Mouse (Mus musculus) MEL (cell line): ENCODE measurements around the gene Syt2. TPM values are rescaled to one million over a fixed set of nuclear protein-coding genes. Genes with fewer than 3 reads are reported as not detected.

Experiments
- DNase-seq: peaks from one replicate; pipeline ENCODE4 v3.0.0; 2011; ENCODE audit warnings: low read depth, low spot score
- H3K27ac ChIP-seq: 2 replicates; pipeline ENCODE4 v1.5.1; 2012; ENCODE audit warnings: low read depth, mild to moderate bottlenecking, control low read depth, low read length, moderate library complexity; ENCODE audit not compliant: control insufficient read depth
- H3K27me3 ChIP-seq, 2 experiments: fragments of 150-350 bp in 1 of 2; sonication (generic) in 1 of 2; 2 replicates each; pipeline ENCODE4 v1.6.1; 2012; ENCODE audit warnings: low read length in 2 of 2, mild to moderate bottlenecking in 2 of 2, improper control_type of control experiment in 1 of 2, moderate library complexity in 1 of 2; ENCODE audit not compliant: insufficient read depth in 2 of 2, control insufficient read depth in 1 of 2
- H3K36me3 ChIP-seq, 2 experiments: 2 replicates each; pipeline ENCODE4 v1.6.1; 2012 to 2014; ENCODE audit warnings: low read length in 2 of 2, improper control_type of control experiment in 1 of 2, inconsistent platforms in 1 of 2, mild to moderate bottlenecking in 1 of 2; ENCODE audit not compliant: insufficient read depth in 2 of 2, control insufficient read depth in 1 of 2
- H3K4me1 ChIP-seq, 2 experiments: fragments of 150-350 bp in 1 of 2; sonication (generic) in 1 of 2; 2 replicates each; pipeline ENCODE4 v1.6.1; 2012; ENCODE audit warnings: low read length in 2 of 2, improper control_type of control experiment in 1 of 2, mild to moderate bottlenecking in 1 of 2; ENCODE audit not compliant: insufficient read depth in 2 of 2, control insufficient read depth in 1 of 2
- H3K4me3 ChIP-seq, 2 experiments: fragments of 150-350 bp in 1 of 2; sonication (generic) in 1 of 2; 2 replicates each; pipeline ENCODE4 v1.5.1; 2012; ENCODE audit warnings: low read depth in 2 of 2, low read length in 2 of 2, mild to moderate bottlenecking in 2 of 2, moderate library complexity in 2 of 2, control low read depth in 1 of 2, improper control_type of control experiment in 1 of 2; ENCODE audit not compliant: control insufficient read depth in 1 of 2, insufficient read depth in 1 of 2
- H3K79me2 ChIP-seq: 2 replicates; pipeline ENCODE4 v1.6.1; 2012; ENCODE audit warnings: mild to moderate bottlenecking, low read length, moderate library complexity; ENCODE audit not compliant: control insufficient read depth, poor library complexity, insufficient read depth
- H3K9ac ChIP-seq: 2 replicates; pipeline ENCODE4 v1.6.1; 2012; ENCODE audit warnings: low read depth, mild to moderate bottlenecking, control low read depth, low read length, moderate library complexity; ENCODE audit not compliant: control insufficient read depth, poor library complexity, severe bottlenecking
- H3K9me3 ChIP-seq: fragments of 150-350 bp; sonication (generic); replicated peaks from 2 replicates; pipeline ENCODE4 v1.6.1; 2012; ENCODE audit warnings: mild to moderate bottlenecking, low read length, improper control_type of control experiment, moderate library complexity; ENCODE audit not compliant: insufficient read depth
- E2F4 ChIP-seq: IDR thresholded peaks from 2 replicates; pipeline ENCODE4 v1.6.1; 2011; ENCODE audit warnings: low read depth, low read length, improper control_type of control experiment, borderline replicate concordance
- ELF1 ChIP-seq: IDR thresholded peaks from 2 replicates; pipeline ENCODE4 v1.6.1; 2014; ENCODE audit warnings: low read depth, mild to moderate bottlenecking, inconsistent platforms, low read length, improper control_type of control experiment, moderate library complexity
- ETS1 ChIP-seq: IDR thresholded peaks from 2 replicates; pipeline ENCODE4 v1.6.1; 2012; ENCODE audit warnings: low read depth, mild to moderate bottlenecking, inconsistent platforms, low read length, improper control_type of control experiment, moderate library complexity
- MXI1 ChIP-seq: IDR thresholded peaks from 2 replicates; pipeline ENCODE4 v1.6.1; 2011; ENCODE audit warnings: mild to moderate bottlenecking, low read depth, low read length, improper control_type of control experiment
- MYC ChIP-seq: IDR thresholded peaks from 2 replicates; pipeline ENCODE4 v1.6.1; 2011; ENCODE audit warnings: low read depth, mild to moderate bottlenecking, low read length, improper control_type of control experiment, moderate library complexity
- NRF1 ChIP-seq: IDR thresholded peaks from 2 replicates; pipeline ENCODE4 v1.6.1; 2014; ENCODE audit warnings: low read depth, mild to moderate bottlenecking, inconsistent platforms, low read length, improper control_type of control experiment, moderate library complexity; ENCODE audit not compliant: poor library complexity, insufficient read depth, severe bottlenecking
- POLR2A ChIP-seq, 2 experiments: IDR thresholded peaks; 2 replicates each; pipeline ENCODE4 v1.6.1; 2011 to 2012; ENCODE audit warnings: low read length in 2 of 2, mild to moderate bottlenecking in 2 of 2, control low read depth in 1 of 2, improper control_type of control experiment in 1 of 2, low read depth in 1 of 2, moderate library complexity in 1 of 2; ENCODE audit not compliant: control insufficient read depth in 1 of 2, insufficient read depth in 1 of 2, poor library complexity in 1 of 2
- POLR2AphosphoS2 ChIP-seq: IDR thresholded peaks from 2 replicates; pipeline ENCODE4 v1.6.1; 2011; ENCODE audit warnings: low read length, improper control_type of control experiment
- RCOR1 ChIP-seq: IDR thresholded peaks from 2 replicates; pipeline ENCODE4 v1.6.1; 2012; ENCODE audit warnings: low read depth, mild to moderate bottlenecking, inconsistent platforms, low read length, improper control_type of control experiment
- SMC3 ChIP-seq: IDR thresholded peaks from 2 replicates; pipeline ENCODE4 v1.6.1; 2011; ENCODE audit warnings: low read depth, low read length, improper control_type of control experiment
- TAL1 ChIP-seq: IDR thresholded peaks from 2 replicates; pipeline ENCODE4 v1.6.1; 2012; ENCODE audit warnings: mild to moderate bottlenecking, inconsistent platforms, low read length, moderate library complexity, mixed read lengths
- UBTF ChIP-seq: IDR thresholded peaks from 2 replicates; pipeline ENCODE4 v1.6.1; 2012; ENCODE audit warnings: low read depth, mild to moderate bottlenecking, inconsistent platforms, low read length, improper control_type of control experiment, moderate library complexity, borderline replicate concordance; ENCODE audit not compliant: insufficient read depth
- USF1 ChIP-seq: IDR thresholded peaks from 2 replicates; pipeline ENCODE4 v1.6.1; 2014; ENCODE audit warnings: low read depth, mild to moderate bottlenecking, inconsistent platforms, low read length, improper control_type of control experiment, moderate library complexity
- ZMIZ1 ChIP-seq: IDR thresholded peaks from 2 replicates; pipeline ENCODE4 v1.6.1; 2012; ENCODE audit warnings: low read depth, mild to moderate bottlenecking, inconsistent platforms, low read length, improper control_type of control experiment, moderate library complexity
- polyA plus RNA-seq, 2 experiments: library from polyadenylated mRNA; stranded (reverse) in 1 of 2; unstranded in 1 of 2; fragments of >175 nt in 1 of 2; fragments of >200 nt in 1 of 2; gene quantifications; 2 replicates each; pipeline versions ENCODE4 v1.2.1 to v1.2.4; 2012; ENCODE audit warnings: low replicate concordance in 2 of 2, low read depth in 1 of 2; ENCODE audit not compliant: insufficient read length in 2 of 2, insufficient read depth in 1 of 2, missing spikeins in 1 of 2
- total RNA-seq: library from RNA; depleted of rRNA; stranded (reverse); fragments of 300-350 nt; gene quantifications from 2 replicates; pipeline ENCODE4 v1.2.3, GENCODE M21; 2012

The Syt2 gene
- total and polyA plus RNA-seq, 3 experiments, result 0.31 TPM; not detected in 2

- no peak for TF ChIP-seq MYC
- no peak for TF ChIP-seq POLR2A (IDR thresholded peaks at IDR 0.05; ENCODE audit: control insufficient read depth in 1 of 2, insufficient read depth in 1 of 2, low read depth in 1 of 2, low read length in 2 of 2, poor library complexity in 1 of 2)
- H3K27ac ChIP-seq, result no peak overlapping the region
- no peak overlapping the region for H3K4me3 ChIP-seq
- no peaks in the 10 kb centered on the region for H3K27me3 ChIP-seq
- H3K9me3 ChIP-seq, result no peaks in the 10 kb centered on the region
- no peaks in the 10 kb centered on the region for H3K79me2 ChIP-seq
- DNase-seq, result no peak
- no peak overlapping the region for H3K9ac ChIP-seq
- H3K4me1 ChIP-seq, result peaks cover 2 to 10% of the 10 kb centered on the region in 2 experiments; a peak in 2 of 4 replicates
- H3K36me3 ChIP-seq, result peaks cover 0 to 8% of the 10 kb centered on the region in 2 experiments; a peak in 2 of 4 replicates
Observed at GRCm38 (mm10) chr1:134708274-134708673, 61.8 kb downstream of the Syt2 start.

GRCm38 (mm10) chr1:134708801-134709385 lies 62.4 kb downstream of the Syt2 start:
- no peak overlapping the region for H3K4me3 ChIP-seq
- no peak for DNase-seq
- H3K27me3 ChIP-seq, result no peaks in the 10 kb centered on the region
- H3K27ac ChIP-seq, result no peak overlapping the region
- peaks cover 2 to 10% of the 10 kb centered on the region in 2 experiments; a peak in 2 of 4 replicates for H3K4me1 ChIP-seq
- H3K9ac ChIP-seq, result no peak overlapping the region
- peaks cover 0 to 8% of the 10 kb centered on the region in 2 experiments; a peak in 2 of 4 replicates for H3K36me3 ChIP-seq
- no peak for TF ChIP-seq MXI1
- TF ChIP-seq POLR2AphosphoS2, result no peak
- TF ChIP-seq ELF1, result no peak
- TF ChIP-seq SMC3, result no peak
- TF ChIP-seq TAL1, result no peak
- no peak for TF ChIP-seq USF1
- TF ChIP-seq ZMIZ1, result no peak
- no peak for TF ChIP-seq MYC
- TF ChIP-seq ETS1, result no peak
- no peak for TF ChIP-seq UBTF
- TF ChIP-seq NRF1, result no peak
- TF ChIP-seq E2F4, result no peak
- no peak for TF ChIP-seq RCOR1
- TF ChIP-seq, all 39 proteins: peak for 0
- Histone ChIP-seq H3K9me3 (no peaks in the 10 kb centered on the region), H3K79me2 (no peaks in the 10 kb centered on the region)
